Mouse (Mus musculus): ENCODE measurements around the gene Nes.

DNA sequence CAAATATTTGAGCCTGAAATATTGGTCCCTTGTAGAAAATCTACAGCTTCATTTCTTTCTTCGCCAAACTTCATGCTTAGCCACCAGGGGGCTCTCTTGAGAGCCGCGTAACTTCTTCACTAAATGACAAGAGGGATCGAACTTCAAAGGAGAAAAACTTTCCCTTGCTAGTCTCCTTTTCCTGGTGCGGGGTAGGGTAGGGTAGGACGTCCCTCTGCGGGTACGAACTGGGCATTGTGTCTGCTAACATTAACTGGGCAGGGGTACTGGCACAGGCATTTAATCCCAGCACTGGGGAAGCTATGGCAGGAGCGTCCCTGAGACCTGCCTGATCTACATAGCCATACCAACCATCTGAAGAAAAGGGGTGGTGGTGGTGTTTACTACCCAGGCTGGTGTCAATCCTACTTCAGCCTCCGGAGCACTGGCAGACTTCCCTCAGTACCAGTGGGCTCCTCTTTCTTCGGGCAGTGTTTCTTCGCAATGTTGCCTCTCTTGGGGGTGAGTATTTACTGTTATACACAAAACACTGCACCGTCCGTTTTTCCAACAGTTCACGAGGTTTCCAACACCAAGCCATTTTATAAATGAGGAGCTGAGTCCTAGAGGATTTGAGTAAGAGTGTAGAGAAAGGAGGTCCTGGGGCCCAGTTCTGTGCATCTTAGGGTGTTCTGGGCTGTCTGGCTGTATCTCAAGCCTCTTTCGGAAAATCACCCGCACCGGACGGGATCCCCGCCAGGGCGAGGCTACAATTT is 517 bp upstream of the Nes start:
- TF ChIP-seq CTCF (IDR thresholded peaks at IDR 0.05; ENCODE audit: low read depth): peak; percentile 85
- TF ChIP-seq EP300 (optimal IDR thresholded peaks at IDR 0.05): no peak
